Mouse (Mus musculus) ES-Bruce4 (cell line): ENCODE data around the gene Gm9046.
A peak's percentile ranks its signal among the peaks of the same experiment; 100 is the strongest.

ENCODE experiments used
- CTCF ChIP-seq: IDR thresholded peaks from one replicate; pipeline ENCODE4 v1.8.1; 2011; ENCODE audit warnings: low read depth, low read length
- POLR2A ChIP-seq: IDR thresholded peaks from one replicate; pipeline ENCODE4 v1.8.1; 2011; ENCODE audit warnings: low read length; ENCODE audit not compliant: insufficient read depth

DNA sequence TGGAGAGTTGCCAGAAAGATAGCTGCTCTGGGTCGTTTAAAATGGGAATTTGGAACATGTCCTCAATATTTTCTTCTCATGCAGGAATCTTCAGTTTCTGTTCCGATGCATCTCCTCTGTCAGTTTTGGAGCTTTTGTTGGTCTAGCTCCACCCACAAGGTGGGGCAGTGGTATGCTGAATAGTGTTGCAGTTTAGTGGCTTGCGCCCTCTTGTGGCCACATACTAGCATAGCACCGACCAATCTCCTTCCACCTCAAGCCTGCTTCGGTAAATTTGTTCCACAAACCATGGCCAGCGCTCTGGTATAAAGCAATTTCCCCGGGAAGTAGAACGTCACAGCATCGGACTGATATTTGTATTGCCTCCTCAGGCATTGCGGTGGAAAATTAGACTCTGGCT is 27.4 kb upstream of the Gm9046 start:
- TF ChIP-seq CTCF, result peak; percentile 98
- no peak for TF ChIP-seq POLR2A
